Mouse (Mus musculus) liver, embryonic 16.5 days (tissue): ENCODE data around the gene Wdr77. TPM values are rescaled to one million over a fixed set of nuclear protein-coding genes. Genes with fewer than 3 reads are reported as not detected.
"Not testable (repeated sequence)": the region's sequence is repeated elsewhere in the genome, so short reads cannot be mapped to it uniquely, and the experiment has no call there.

Source experiments
- ATAC-seq: fragments of 200-750 bp; cut with Nextera tagmentation; 2 replicates; pipeline ENCODE4 v1.8.0; 2017; ENCODE audit warnings: low read depth, mild to moderate bottlenecking, moderate number of reproducible peaks, moderate library complexity
- H3K27ac ChIP-seq: fragments of 300-500 bp; sonication (generic); 2 replicates; pipeline ENCODE4 v1.5.1; 2014; ENCODE audit warnings: mild to moderate bottlenecking, low read length
- H3K27me3 ChIP-seq: fragments of 300-500 bp; sonication (generic); 2 replicates; pipeline ENCODE4 v1.6.1; 2014; ENCODE audit warnings: low read depth, low read length, mixed read lengths; ENCODE audit not compliant: control insufficient read depth, insufficient read depth
- H3K36me3 ChIP-seq: fragments of 300-500 bp; sonication (generic); 2 replicates; pipeline ENCODE4 v1.6.1; 2014; ENCODE audit warnings: mild to moderate bottlenecking; ENCODE audit not compliant: control insufficient read depth, insufficient read depth
- H3K4me1 ChIP-seq: fragments of 300-500 bp; sonication (generic); 2 replicates; pipeline ENCODE4 v1.6.1; 2014; ENCODE audit warnings: low read depth, low read length, mixed read lengths; ENCODE audit not compliant: control insufficient read depth
- H3K4me2 ChIP-seq: fragments of 300-500 bp; sonication (generic); 2 replicates; pipeline ENCODE4 v1.6.1; 2014; ENCODE audit warnings: low read depth, low read length, mixed read lengths
- H3K4me3 ChIP-seq: fragments of 300-500 bp; sonication (generic); 2 replicates; pipeline ENCODE4 v1.5.1; 2014; ENCODE audit warnings: low read depth, mild to moderate bottlenecking, low read length
- H3K9ac ChIP-seq: fragments of 300-500 bp; sonication (generic); 2 replicates; pipeline ENCODE4 v1.6.1; 2014; ENCODE audit warnings: low read depth, low read length
- H3K9me3 ChIP-seq: fragments of 300-500 bp; sonication (generic); replicated peaks from 2 replicates; pipeline ENCODE4 v1.6.1; 2016; ENCODE audit warnings: low read length; ENCODE audit not compliant: control insufficient read depth
- WGBS: fragments of 180-500 bp; shearing (Covaris S2); extraction: QIAGEN DNeasy Blood & Tissue Kit; methylation state at CpG from one replicate; pipeline ENCODE4 v1.1.7; 2014; ENCODE audit not compliant: insufficient replicate concordance; 5-methylcytosine and 5-hydroxymethylcytosine counted together
- polyA plus RNA-seq: library from polyadenylated mRNA; unstranded; fragments of >200 nt; fragmentation: Nextera tagmentation; extraction: Ambion mirVana; gene quantifications from 2 replicates; pipeline ENCODE4 v1.2.1, GENCODE M21; 2015

Wdr77 gene
- polyA plus RNA-seq, 1 experiment from 2014 or later = 35.1 TPM

- H3K9me3 ChIP-seq, H3K36me3 ChIP-seq, ATAC-seq, H3K27me3 ChIP-seq, H3K4me2 ChIP-seq, H3K9ac ChIP-seq, H3K4me3 ChIP-seq, H3K27ac ChIP-seq, H3K4me1 ChIP-seq: not testable (repeated sequence)
Measured at GRCm38 (mm10) chr3:105920743-105921142, 38.4 kb upstream of the Wdr77 start.

DNA sequence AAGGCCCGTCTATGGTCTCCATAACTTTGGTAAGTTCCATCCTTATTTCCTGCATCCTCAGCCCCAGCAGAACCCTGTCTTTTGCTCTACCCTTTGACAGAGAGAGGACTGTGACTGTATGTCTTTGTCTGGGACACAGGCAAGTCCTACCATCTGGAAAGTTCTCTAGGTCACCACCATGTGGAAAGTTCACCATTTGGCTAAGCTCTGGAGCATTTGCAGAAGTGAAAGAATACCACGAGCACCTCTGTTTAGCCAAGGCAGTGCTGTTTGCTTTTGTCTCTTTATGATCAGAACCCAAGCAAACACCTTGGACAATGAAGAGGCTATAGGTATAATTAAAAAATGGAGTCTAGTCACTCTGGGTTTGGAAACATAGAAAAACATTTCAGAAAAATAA lies 37.2 kb upstream of the Wdr77 start:
- Histone ChIP-seq H3K4me1 (peaks cover 6% of the 10 kb centered on the region), H3K9me3 (no peaks in the 10 kb centered on the region), H3K36me3 (no peaks in the 10 kb centered on the region), H3K27me3 (no peaks in the 10 kb centered on the region), H3K9ac (no peak overlapping the region), H3K4me2 (no peak overlapping the region), H3K4me3 (no peak overlapping the region), H3K27ac (no peak overlapping the region)
- WGBS = 45% methylated on average over 2 of the region's 2 CpGs
- ATAC-seq = no peak

- Histone ChIP-seq H3K9me3 (no peaks in the 10 kb centered on the region), H3K27ac (no peak overlapping the region), H3K4me2 (no peak overlapping the region), H3K9ac (no peak overlapping the region), H3K4me1 (peaks cover 3% of the 10 kb centered on the region), H3K27me3 (no peaks in the 10 kb centered on the region), H3K36me3 (no peaks in the 10 kb centered on the region), H3K4me3 (no peak overlapping the region)
- 40% methylated on average over 9 of the region's 9 CpGs for WGBS
- peak; percentile 60; the same call in 1 of the 2 replicates for ATAC-seq
Measured at GRCm38 (mm10) chr3:105924616-105925015, 34.6 kb upstream of the Wdr77 start.

GRCm38 (mm10) chr3:105927561-105928194 lies 31.5 kb upstream of the Wdr77 start:
- H3K4me1 ChIP-seq = peaks cover 3% of the 10 kb centered on the region
- WGBS = 69% methylated on average over 7 of the region's 7 CpGs

GRCm38 (mm10) chr3:105928195-105928569 lies 31.0 kb upstream of the Wdr77 start:
- Histone ChIP-seq H3K4me1 (peaks cover 3% of the 10 kb centered on the region), H3K27ac (no peak overlapping the region), H3K27me3 (no peaks in the 10 kb centered on the region), H3K9ac (no peak overlapping the region), H3K4me2 (no peak overlapping the region), H3K9me3 (no peaks in the 10 kb centered on the region), H3K36me3 (no peaks in the 10 kb centered on the region), H3K4me3 (no peak overlapping the region)
- no peak for ATAC-seq
- WGBS = 46% methylated on average over 3 of the region's 3 CpGs

More at GRCm38 (mm10) chr3:105927561-105928194, 31.5 kb upstream of the Wdr77 start:
- Histone ChIP-seq H3K36me3 (no peaks in the 10 kb centered on the region), H3K27me3 (no peaks in the 10 kb centered on the region), H3K9me3 (no peaks in the 10 kb centered on the region), H3K27ac (no peak overlapping the region), H3K9ac (no peak overlapping the region), H3K4me3 (no peak overlapping the region), H3K4me2 (no peak overlapping the region)
- no peak for ATAC-seq

GRCm38 (mm10) chr3:105928781-105929180 lies 30.4 kb upstream of the Wdr77 start:
- H3K4me2 ChIP-seq = no peak overlapping the region
- no peak for ATAC-seq
- H3K36me3 ChIP-seq = no peaks in the 10 kb centered on the region
- no peaks in the 10 kb centered on the region for H3K9me3 ChIP-seq
- 67% methylated on average over 6 of the region's 6 CpGs for WGBS
- H3K27me3 ChIP-seq = no peaks in the 10 kb centered on the region
- H3K4me3 ChIP-seq = no peak overlapping the region
- H3K9ac ChIP-seq = no peak overlapping the region
- no peak overlapping the region for H3K27ac ChIP-seq
- H3K4me1 ChIP-seq = peaks cover 3% of the 10 kb centered on the region

DNA sequence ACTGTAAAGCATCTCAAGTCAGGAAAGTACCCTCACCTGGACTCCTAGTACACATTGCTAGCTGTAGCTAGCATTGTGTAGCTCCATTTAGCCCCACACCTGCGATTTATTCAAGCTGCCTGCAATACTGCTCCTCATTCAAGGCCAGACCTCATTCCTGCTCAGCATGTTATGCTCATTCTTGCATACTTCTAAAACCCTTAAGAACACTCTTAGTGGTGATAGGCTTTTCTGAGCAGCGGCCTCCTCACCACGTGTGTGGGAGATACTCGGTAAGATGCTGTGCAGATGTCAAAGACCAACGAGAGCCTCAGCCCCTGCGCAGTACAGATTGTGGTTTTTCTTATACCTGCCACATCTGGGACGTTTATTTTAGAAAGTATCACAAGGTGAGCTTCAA lies 29.3 kb upstream of the Wdr77 start:
- WGBS = 37% methylated on average over 7 of the region's 7 CpGs
- no peak overlapping the region for H3K9ac ChIP-seq
- no peaks in the 10 kb centered on the region for H3K9me3 ChIP-seq
- no peak overlapping the region for H3K4me2 ChIP-seq
- no peaks in the 10 kb centered on the region for H3K27me3 ChIP-seq
- no peak overlapping the region for H3K4me3 ChIP-seq
- peaks cover 2% of the 10 kb centered on the region for H3K4me1 ChIP-seq
- H3K27ac ChIP-seq = no peak overlapping the region
- H3K36me3 ChIP-seq = no peaks in the 10 kb centered on the region
- ATAC-seq = no peak

DNA sequence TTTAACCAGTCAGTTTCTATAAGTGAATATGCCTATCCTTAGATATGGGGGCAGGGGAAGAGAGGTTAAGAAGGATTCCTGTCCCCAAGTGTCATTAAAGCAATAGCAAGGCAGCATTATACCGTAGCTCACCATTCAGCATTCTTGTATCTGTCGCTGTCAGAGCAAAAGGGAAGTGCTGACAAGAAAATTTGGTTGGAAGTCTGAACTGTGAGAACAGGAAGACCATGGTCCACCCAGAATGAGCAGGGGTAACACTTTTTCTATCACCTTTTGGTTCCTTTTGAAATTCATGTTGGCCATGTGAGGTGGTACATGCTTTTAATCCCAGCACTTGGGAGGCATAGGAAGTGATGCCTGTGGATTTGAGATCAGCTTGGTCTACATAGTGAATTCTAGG lies 28.1 kb upstream of the Wdr77 start:
- no peak overlapping the region for H3K27ac ChIP-seq
- no peak overlapping the region for H3K9ac ChIP-seq
- no peak overlapping the region for H3K4me3 ChIP-seq
- H3K36me3 ChIP-seq = no peaks in the 10 kb centered on the region
- no peaks in the 10 kb centered on the region for H3K27me3 ChIP-seq
- no peaks in the 10 kb centered on the region; the same call in 1 of the 2 replicates for H3K4me1 ChIP-seq
- H3K4me2 ChIP-seq = no peak overlapping the region
- 50% methylated on average over 2 of the region's 2 CpGs for WGBS
- no peak for ATAC-seq
- H3K9me3 ChIP-seq = no peaks in the 10 kb centered on the region

DNA sequence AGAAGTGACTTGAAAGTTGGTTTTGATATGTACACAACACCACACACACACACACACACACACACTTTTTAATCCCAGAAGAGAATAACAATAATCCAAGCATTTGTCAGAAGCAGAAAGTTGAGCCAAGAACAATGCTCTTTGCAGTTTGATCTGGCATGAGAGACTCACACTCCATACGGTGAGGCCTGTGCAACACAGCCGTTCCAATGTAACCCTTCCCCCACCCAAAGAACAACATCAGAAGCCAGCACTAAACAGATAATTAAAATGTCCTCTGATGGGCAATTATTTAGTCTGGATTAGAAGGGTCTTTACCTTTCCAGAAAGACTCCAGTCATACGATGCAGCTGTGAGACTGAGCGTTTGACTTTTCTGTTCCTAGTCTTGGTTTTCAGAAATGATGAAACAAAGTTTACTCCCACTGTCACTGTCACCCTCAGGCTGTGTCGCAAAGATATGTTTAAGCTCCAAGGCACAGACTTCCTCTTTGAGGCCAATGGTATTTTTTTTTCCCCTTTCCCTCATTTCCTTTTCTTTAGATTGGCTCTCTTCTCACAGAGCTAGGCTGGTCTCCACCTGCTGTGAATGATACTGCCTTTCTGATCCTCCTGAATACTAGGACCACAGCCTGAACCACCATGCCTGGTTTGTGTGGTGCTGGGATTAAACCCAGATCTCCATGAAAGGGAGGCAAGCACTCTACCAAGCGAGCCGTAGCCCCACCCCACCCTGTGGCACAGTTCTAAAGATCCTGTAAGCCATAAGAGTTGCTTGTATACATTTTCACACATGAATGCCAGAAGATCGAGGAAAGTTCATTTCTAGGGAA lies 26.7 kb upstream of the Wdr77 start, which contains the start of gene I830077J02Rik:
Gene I830077J02Rik, minus strand, starts transcription at position 425 of the 832 bp plus-strand sequence.
- H3K4me2 ChIP-seq = no peak within 1 kb of the TSS; the same call in 1 of the 2 replicates
- no peak within 1 kb of the TSS for H3K9ac ChIP-seq
- H3K36me3 ChIP-seq = peaks cover under 1% of the 10 kb centered on the region; the same call in 1 of the 2 replicates
- H3K4me3 ChIP-seq = peak within 1 kb of the TSS; percentile 38
- no peaks in the 10 kb centered on the region for H3K27me3 ChIP-seq
- ATAC-seq = peak; percentile 30
- no peaks in the 10 kb centered on the region for H3K9me3 ChIP-seq
- H3K27ac ChIP-seq = peak within 1 kb of the TSS; percentile 31; the same call in 1 of the 2 replicates
- no peaks in the 10 kb centered on the region; the same call in 1 of the 2 replicates for H3K4me1 ChIP-seq
- WGBS = 25% methylated on average over 8 of the region's 8 CpGs
